Mouse (Mus musculus): ENCODE data around the gene Ppfibp2. TPM values are rescaled to one million over a fixed set of nuclear protein-coding genes. Genes with fewer than 3 reads are reported as not detected.

Ppfibp2 gene
- total RNA-seq, 2 experiments from 2014 or later: 6.9 TPM

DNA sequence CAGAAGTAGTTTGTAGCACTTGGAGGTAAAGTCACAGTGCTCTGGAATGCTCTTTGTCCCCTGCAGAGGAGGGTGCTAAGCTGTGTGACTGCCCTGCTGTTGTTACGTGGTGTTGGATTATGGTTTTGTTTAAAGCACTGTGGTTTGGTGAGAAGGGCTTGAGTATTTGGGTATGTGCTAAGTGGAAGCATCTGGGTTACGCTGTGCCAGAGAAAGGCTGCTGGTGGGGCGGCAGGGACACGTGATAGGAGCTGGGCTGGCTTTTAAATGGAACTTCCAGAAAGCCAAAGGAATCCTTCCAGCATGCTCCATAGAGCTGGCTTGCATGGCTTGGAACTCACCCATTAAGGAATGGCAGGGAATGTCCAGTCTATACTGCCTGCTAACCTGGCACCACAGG, 24.2 kb downstream of the Ppfibp2 start:
- intact Hi-C loops (cut with DNase I): no loop called here
- DNase-seq (ENCODE audit: extremely low spot score in 1 of 2, low spot score in 2 of 2): no peak
- no peak for TF ChIP-seq CTCF (IDR thresholded peaks at IDR 0.05)
- H3K4me3 ChIP-seq: no peak overlapping the region
- no peak overlapping the region for H3K27ac ChIP-seq

DNA sequence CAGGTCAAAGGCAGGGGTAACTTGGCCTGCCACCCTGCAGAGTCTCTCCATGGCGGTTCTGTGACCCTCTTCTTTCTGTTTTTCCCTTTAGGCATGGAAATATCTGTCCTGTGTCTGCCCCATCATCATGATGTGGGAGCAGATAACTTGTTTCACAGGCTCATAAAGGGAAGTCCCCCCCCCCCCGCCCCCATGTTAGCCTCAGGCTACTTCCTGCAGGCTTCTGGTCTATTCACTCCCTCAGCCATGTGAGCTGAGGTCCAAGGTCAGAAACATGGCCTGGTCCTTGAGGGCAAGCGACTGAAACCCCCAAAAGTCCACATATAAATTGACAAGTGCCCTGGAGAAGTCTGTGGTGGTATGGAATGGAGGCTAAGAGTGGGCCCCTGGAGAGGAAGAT, 25.1 kb downstream of the Ppfibp2 start:
- intact Hi-C loops (cut with DNase I): no loop called here
- TF ChIP-seq CTCF (IDR thresholded peaks at IDR 0.05): no peak
- DNase-seq (ENCODE audit: extremely low spot score in 1 of 2, low spot score in 2 of 2): no peak
- no peak overlapping the region for H3K4me3 ChIP-seq
- H3K27ac ChIP-seq: no peak overlapping the region

DNA sequence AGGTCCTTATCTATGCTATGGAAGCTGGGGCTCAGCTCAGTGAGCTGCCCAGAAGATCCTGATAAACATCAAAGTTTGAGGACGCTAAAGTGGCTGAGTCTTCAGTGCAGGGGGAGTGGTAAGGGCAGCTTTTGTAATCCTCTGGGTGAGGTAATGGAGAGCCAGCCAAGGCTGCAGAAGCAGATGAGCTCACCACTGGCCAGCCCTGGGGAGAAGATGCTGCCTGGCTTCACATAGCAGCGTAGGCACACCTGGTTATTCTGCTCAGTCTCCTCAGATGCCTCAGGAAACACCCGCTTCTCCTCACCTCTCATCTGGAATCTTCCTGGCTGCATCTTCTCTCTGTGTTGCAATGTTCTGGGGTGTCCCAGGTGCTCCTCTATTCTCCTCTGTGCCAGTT, 29.4 kb downstream of the Ppfibp2 start:
- TF ChIP-seq CTCF (IDR thresholded peaks at IDR 0.05): no peak

DNA sequence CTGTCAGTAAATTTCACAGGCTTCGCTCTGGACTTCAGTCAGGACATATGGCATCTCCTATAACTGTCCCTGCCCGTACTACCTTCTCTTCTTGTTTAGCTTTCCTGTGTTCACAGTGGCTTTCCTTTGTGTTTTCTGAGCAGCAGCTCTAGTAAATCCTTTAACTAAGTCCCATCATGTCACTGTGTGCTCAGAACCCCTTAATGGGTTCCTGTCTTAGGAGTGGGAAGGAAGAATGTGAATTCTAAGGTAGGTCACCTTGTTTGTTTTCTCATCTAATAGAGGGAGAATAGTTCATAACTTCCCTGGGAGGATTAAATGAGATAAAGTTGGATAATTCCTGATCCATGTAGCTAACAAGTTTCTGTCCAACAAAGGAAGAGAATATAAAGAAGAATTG, 30.1 kb downstream of the Ppfibp2 start, which contains the start of gene 5330417H12Rik:
Gene 5330417H12Rik, minus strand, starts transcription at position 101 of the 400 bp plus-strand sequence.
- no peak for TF ChIP-seq CTCF (IDR thresholded peaks at IDR 0.05)
- Histone ChIP-seq H3K27ac (no peak within 1 kb of the TSS), H3K4me3 (no peak within 1 kb of the TSS)
- DNase-seq (ENCODE audit: extremely low spot score in 1 of 2, low spot score in 2 of 2): no peak
- intact Hi-C loops (cut with DNase I): no loop called here

More for the DNA sequence above, 29.4 kb downstream of the Ppfibp2 start:
- H3K27ac ChIP-seq: no peak overlapping the region
- intact Hi-C loops (cut with DNase I): no loop called here
- H3K4me3 ChIP-seq: no peak overlapping the region
- DNase-seq (ENCODE audit: extremely low spot score in 1 of 2, low spot score in 2 of 2): no peak

DNA sequence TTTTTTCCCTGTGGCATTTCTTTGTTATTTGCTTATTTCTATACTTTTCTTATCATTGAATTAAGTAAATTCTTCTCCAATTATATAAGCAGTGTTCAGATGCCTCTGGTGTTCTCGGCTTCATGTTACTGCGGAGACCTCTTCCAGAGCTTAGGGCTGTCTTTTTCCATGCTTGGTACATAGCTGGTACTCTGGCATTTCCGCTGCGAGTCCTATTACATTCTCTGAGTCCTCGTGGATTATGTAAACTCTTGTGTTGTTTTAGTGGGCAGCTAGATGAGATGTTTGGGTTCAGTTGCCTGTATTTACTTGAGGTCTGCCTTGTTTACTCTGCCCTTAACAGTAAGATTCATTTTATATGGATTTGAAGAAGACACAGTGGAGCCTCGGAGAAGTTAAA, 30.8 kb downstream of the Ppfibp2 start:
- Histone ChIP-seq H3K4me3 (no peak overlapping the region), H3K27ac (no peak overlapping the region)
- TF ChIP-seq CTCF (IDR thresholded peaks at IDR 0.05): no peak
- DNase-seq (ENCODE audit: extremely low spot score in 1 of 2, low spot score in 2 of 2): no peak
- intact Hi-C loops (cut with DNase I): no loop called here

DNA sequence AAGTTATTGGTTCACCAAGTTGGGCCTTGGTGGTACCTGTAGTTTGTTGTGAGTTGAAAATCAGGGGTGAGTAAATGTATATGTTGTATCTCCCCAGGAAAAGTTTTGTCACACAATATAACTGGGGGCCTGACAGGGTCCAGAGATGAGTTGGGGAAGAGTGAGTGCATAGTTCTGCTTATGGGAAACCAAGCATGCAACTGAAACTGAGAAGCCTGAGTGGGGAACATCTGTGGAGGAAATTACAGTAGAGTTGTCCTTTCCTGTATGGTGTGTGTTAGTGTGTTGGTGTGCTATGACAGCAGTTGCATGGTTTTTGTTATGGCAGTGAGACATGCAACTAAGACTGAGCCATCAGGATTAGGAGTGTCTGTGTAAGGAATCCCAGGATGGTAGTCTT, 33.4 kb downstream of the Ppfibp2 start:
- no peak overlapping the region for H3K27ac ChIP-seq
- intact Hi-C loops (cut with DNase I): no loop called here
- no peak overlapping the region for H3K4me3 ChIP-seq
- no peak for TF ChIP-seq CTCF (IDR thresholded peaks at IDR 0.05)
- no peak for DNase-seq (ENCODE audit: extremely low spot score in 1 of 2, low spot score in 2 of 2)

DNA sequence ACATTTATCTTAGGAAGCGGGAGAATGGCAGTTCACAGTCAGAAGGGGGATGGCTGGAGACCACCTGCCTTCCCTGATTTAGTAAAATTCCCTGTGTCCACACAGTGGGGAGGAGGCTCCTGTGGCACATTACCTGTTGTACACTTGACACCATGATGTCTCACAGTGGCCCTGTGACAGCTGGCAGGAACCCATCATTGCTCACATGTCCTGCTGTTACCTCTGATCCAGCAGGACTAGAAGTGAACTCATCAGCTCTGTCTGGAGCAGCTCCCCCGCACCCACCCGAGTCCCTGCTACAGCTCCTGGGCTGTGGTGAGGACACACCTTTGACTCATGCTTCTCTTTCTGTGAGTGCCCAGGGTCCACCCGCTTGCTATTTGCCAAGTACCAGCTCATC, 38.2 kb downstream of the Ppfibp2 start:
- intact Hi-C loops (cut with DNase I): no loop called here
- Histone ChIP-seq H3K4me3 (no peak overlapping the region), H3K27ac (no peak overlapping the region)
- no peak for TF ChIP-seq CTCF (IDR thresholded peaks at IDR 0.05)
- no peak for DNase-seq (ENCODE audit: extremely low spot score in 1 of 2, low spot score in 2 of 2)

DNA sequence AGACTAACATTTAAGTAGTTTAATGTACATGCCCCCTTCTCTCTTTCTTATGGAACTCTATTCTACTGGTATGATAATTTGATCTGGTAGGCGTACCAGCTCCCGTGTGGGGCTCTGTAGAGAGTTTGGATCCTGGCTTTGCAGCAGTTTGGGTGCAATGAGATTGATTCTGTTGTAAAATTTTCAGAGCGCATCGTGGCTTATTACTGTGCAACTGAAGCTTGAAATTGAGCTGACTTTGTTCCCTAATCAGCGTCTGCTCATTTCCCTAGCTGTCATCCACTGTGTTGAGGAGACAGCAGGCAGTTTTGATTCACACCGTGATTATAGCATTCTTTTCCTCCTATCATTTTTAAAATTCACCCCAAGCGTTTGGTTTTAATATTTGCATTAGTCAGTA, 42.4 kb downstream of the Ppfibp2 start:
- no peak for DNase-seq (ENCODE audit: extremely low spot score in 1 of 2, low spot score in 2 of 2)
- Histone ChIP-seq H3K4me3 (no peak overlapping the region), H3K27ac (no peak overlapping the region)
- intact Hi-C loops (cut with DNase I): no loop called here
- TF ChIP-seq CTCF (IDR thresholded peaks at IDR 0.05): no peak

DNA sequence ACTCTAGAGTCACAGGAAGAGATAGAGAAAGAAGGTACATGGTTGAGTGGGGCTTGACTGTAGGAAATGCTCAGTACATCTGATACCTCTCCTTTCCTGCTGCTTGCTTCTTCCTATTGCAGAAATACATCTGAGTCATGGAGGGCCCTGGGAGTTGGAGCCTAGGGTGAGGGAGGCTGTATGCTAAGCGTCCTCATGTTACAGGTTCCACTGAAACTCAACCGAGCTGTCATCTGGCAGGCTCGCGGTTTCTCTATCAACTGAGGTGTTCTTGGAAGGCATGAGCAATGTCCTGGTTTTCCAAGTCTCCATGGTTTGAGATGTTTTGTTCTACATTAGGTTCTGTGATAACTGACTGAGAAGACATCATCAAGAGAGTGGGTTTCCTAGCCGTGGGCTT, 43.0 kb downstream of the Ppfibp2 start:
- Histone ChIP-seq H3K4me3 (no peak overlapping the region), H3K27ac (no peak overlapping the region)
- DNase-seq (ENCODE audit: extremely low spot score in 1 of 2, low spot score in 2 of 2): no peak
- intact Hi-C loops (cut with DNase I): no loop called here
- no peak for TF ChIP-seq CTCF (IDR thresholded peaks at IDR 0.05)

DNA sequence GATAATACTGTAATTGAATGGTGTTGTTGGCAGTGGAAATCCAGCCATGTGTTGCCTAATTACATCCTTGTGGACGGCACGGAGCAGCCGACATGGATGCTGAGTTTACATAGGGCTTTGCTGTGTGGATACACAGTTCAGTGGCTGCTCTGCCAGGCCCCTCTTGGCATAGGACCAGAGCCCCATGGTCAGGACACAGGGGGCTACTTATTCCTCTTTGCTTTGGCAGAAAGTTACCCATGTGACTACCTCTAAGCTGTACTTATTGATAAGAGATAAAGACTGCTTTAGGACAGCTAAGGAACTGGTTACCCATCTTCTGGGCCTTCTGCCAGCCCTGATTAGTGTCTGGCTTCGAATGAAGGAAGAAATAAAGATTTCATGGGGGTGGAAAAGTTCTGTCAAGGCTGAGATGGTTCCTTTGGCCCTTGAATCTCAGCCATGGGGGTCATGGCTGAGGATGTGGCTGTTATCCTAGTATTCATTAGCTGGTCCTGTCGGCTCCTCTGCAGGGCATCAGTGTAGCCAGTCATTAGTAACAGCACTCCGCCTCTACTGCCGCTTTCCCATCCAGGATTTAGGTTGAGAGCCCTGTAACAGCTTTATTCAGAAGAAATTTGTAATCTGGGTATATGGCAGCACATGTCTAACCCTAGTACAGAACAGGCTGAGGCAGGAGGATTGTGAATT, 47.7 kb downstream of the Ppfibp2 start:
- no peak for DNase-seq (ENCODE audit: extremely low spot score in 1 of 2, low spot score in 2 of 2)
- H3K4me3 ChIP-seq: no peak overlapping the region
- intact Hi-C loops (cut with DNase I): no loop called here
- H3K27ac ChIP-seq: no peak overlapping the region
- no peak for TF ChIP-seq CTCF (IDR thresholded peaks at IDR 0.05)

DNA sequence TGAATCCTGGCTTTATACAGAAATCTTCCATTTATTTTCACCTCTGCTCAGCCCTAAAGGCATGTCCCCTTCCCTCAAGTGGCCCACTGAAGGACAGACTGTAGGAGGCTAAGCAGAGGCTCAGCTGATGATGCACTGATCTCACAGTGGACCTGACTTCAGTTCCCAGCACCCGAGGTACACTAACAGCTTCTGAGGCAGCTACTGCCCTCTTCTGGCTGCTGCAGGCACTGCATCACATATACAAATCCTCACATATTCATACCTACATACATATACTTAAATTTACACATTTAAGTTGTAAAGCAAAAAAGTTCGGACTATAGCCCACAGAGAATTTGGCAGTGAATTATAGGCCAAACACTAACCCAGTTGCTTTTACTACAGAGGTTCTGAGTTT, 50.0 kb downstream of the Ppfibp2 start:
- Histone ChIP-seq H3K4me3 (no peak overlapping the region), H3K27ac (no peak overlapping the region)
- no peak for DNase-seq (ENCODE audit: extremely low spot score in 1 of 2, low spot score in 2 of 2)
- intact Hi-C loops (cut with DNase I): no loop called here
- peak; percentile 26; the same call in 1 of the 2 replicates for TF ChIP-seq CTCF (IDR thresholded peaks at IDR 0.05)

DNA sequence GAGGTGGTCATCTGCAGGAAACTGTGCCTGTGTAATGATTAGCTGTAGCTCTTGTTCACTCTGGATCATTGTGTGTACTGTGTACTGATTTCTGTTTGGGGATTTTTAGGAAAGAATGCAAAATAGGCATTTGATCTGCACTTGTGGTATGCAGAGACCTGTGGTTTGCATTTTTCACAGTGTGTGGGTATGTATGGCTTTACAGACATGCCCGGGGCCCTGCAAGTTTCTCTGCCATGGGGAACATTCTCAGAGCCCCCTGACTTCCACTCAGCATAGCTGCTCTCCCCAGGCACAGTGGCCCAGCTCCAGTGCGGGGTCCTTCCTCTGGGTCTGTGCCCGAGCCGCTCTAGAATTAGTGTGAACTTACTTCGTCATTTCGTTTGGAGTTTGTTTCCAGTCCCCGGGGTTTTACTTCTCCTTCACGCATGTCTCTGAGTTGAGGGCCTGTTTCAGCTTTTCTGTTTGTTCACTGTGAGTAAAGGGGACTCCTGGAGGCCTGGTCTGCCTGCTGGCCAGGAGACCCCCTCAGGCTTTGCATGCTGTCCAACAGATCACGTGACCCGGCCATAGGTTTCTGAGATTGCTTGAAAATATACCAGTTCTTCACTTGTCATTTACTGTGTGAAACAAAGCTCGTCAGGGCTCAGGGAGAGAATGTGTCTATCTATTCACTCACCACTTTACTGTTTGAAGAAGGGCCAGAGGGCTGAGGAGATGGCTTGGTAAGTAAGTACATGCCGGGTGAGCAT, 54.1 kb downstream of the Ppfibp2 start:
- Histone ChIP-seq H3K27ac (no peak overlapping the region), H3K4me3 (no peak overlapping the region)
- no peak for TF ChIP-seq CTCF (IDR thresholded peaks at IDR 0.05)
- DNase-seq (ENCODE audit: extremely low spot score in 1 of 2, low spot score in 2 of 2): no peak
- intact Hi-C loops (cut with DNase I): no loop called here

DNA sequence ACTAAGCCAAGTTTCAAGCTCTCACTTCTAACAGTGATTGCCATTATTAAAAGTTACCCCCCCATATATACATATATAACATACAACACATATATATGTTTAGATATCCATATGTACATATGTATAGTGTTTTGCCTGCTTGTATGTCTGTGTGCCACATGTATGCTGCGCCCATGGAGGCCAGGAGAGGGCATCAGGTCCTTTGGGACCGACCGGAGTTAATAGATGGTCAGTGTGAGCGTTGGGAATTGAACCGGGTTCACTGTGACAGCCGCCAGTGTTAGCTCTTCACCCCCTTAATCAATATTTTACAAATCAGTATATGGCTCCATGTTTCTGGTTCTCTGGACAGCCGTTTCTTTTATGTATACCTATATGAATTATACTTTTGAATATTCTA, 55.0 kb downstream of the Ppfibp2 start:
- no peak overlapping the region for H3K27ac ChIP-seq
- no peak for TF ChIP-seq CTCF (IDR thresholded peaks at IDR 0.05)
- intact Hi-C loops (cut with DNase I): no loop called here
- H3K4me3 ChIP-seq: no peak overlapping the region
- DNase-seq (ENCODE audit: extremely low spot score in 1 of 2, low spot score in 2 of 2): no peak

Data from left cerebral cortex, adult 2 months (tissue).